Comparison of ENCODE assay signal across 27 mouse cellular contexts in genomic region chr6:18477313-18477930, GRCm38 (mm10). TPM values are rescaled to one million over a fixed set of nuclear protein-coding genes. Genes with fewer than 3 reads are reported as not detected.
A peak's percentile ranks its signal among the peaks of the same experiment; 100 is the strongest.
DNase-seq lines count a peak whose midpoint lies in the region; ATAC-seq and TF ChIP-seq lines count a peak whose summit lies in the region.
"Had no signal": no experiment of that assay in that cellular context is flagged by ENCODE, and none has a peak within 500 bp of the region (broad histone marks: within the 10 kb centered on the region; RNA-seq: fewer than 3 reads in every experiment).

No protein-coding gene starts in this region.

- no peak overlapping the region for H3K4me3 ChIP-seq in forebrain, postnatal 0 days (ENCODE audit: low read depth, low read length)
- H3K4me3 ChIP-seq in forebrain, embryonic 12.5 days (replicated peaks): no peak overlapping the region
- H3K4me3 ChIP-seq in hindbrain, embryonic 14.5 days (replicated peaks; ENCODE audit: low read length): no peak overlapping the region
- no peak overlapping the region for H3K4me3 ChIP-seq in hindbrain, embryonic 10.5 days
- no peak overlapping the region for H3K4me3 ChIP-seq in neural tube, embryonic 13.5 days
- H3K4me3 ChIP-seq: forebrain, embryonic 10.5 days; gastrocnemius, adult 2 months; heart, embryonic 10.5 days; heart, embryonic 13.5 days; hindbrain, embryonic 15.5 days had no signal

- peaks cover 14% of the 10 kb centered on the region; the same call in 1 of the 2 replicates for H3K36me3 ChIP-seq in forebrain, postnatal 0 days (ENCODE audit: insufficient read depth)
- H3K36me3 ChIP-seq in forebrain, embryonic 12.5 days (replicated peaks): no peaks in the 10 kb centered on the region
- no peaks in the 10 kb centered on the region for H3K36me3 ChIP-seq in hindbrain, embryonic 14.5 days (replicated peaks; ENCODE audit: control insufficient read depth, insufficient read depth)
- no peaks in the 10 kb centered on the region for H3K36me3 ChIP-seq in hindbrain, embryonic 10.5 days
- peaks cover 14% of the 10 kb centered on the region for H3K36me3 ChIP-seq in neural tube, embryonic 13.5 days
- H3K36me3 ChIP-seq: forebrain, embryonic 10.5 days; heart, embryonic 10.5 days had no signal

- no peak overlapping the region for H3K9ac ChIP-seq in forebrain, postnatal 0 days
- no peak overlapping the region for H3K9ac ChIP-seq in forebrain, embryonic 12.5 days
- H3K9ac ChIP-seq in hindbrain, embryonic 14.5 days: no peak overlapping the region
- H3K9ac ChIP-seq in neural tube, embryonic 13.5 days: no peak overlapping the region
- H3K9ac ChIP-seq: heart, embryonic 13.5 days; hindbrain, embryonic 15.5 days had no signal

- no peaks in the 10 kb centered on the region for H3K4me1 ChIP-seq in forebrain, postnatal 0 days (ENCODE audit: insufficient read depth)
- H3K4me1 ChIP-seq in forebrain, embryonic 12.5 days: no peaks in the 10 kb centered on the region
- no peaks in the 10 kb centered on the region for H3K4me1 ChIP-seq in hindbrain, embryonic 14.5 days (replicated peaks; ENCODE audit: control insufficient read depth, insufficient read depth, low read length)
- H3K4me1 ChIP-seq in hindbrain, embryonic 10.5 days (replicated peaks): no peaks in the 10 kb centered on the region
- H3K4me1 ChIP-seq in neural tube, embryonic 13.5 days (replicated peaks): no peaks in the 10 kb centered on the region
- H3K4me1 ChIP-seq: forebrain, embryonic 10.5 days; heart, embryonic 10.5 days; heart, embryonic 13.5 days; hindbrain, embryonic 15.5 days had no signal

- no peak overlapping the region for H3K4me2 ChIP-seq in forebrain, postnatal 0 days (ENCODE audit: low read depth)
- no peak overlapping the region for H3K4me2 ChIP-seq in forebrain, embryonic 12.5 days
- H3K4me2 ChIP-seq in hindbrain, embryonic 14.5 days (replicated peaks): no peak overlapping the region
- no peak overlapping the region for H3K4me2 ChIP-seq in neural tube, embryonic 13.5 days
- H3K4me2 ChIP-seq: heart, embryonic 13.5 days; hindbrain, embryonic 15.5 days had no signal

- DNase-seq in forebrain, postnatal 0 days: no peak
- no peak for DNase-seq in hindbrain, embryonic 14.5 days (ENCODE audit: low spot score)
- DNase-seq in hindbrain, embryonic 10.5 days (ENCODE audit: low spot score): no peak
- DNase-seq in neural tube, embryonic 10.5 days (ENCODE audit: extremely low spot score, low spot score): no peak
- DNase-seq in thymus, postnatal 4 days: no peak
- no peak for DNase-seq in left cerebral cortex, postnatal 25 days (ENCODE audit: low spot score in 2 of 2)
- DNase-seq: adrenal gland, adult 8-10 months; adrenal gland, postnatal 25 days; cerebellum, adult 11-12 months; cerebellum, adult 8-10 months; cerebellum, postnatal 10 days; cerebellum, postnatal 36 days; gastrocnemius, adult 2 months; gastrocnemius, postnatal 14 days; heart, adult 18-20 months; heart, postnatal 14 days; heart, postnatal 4 days had no signal

- 23% methylated on average over 1 of the region's 1 CpGs for WGBS in forebrain, postnatal 0 days
- WGBS in forebrain, embryonic 12.5 days: 53% methylated on average over 1 of the region's 1 CpGs
- WGBS in hindbrain, embryonic 14.5 days: 31% methylated on average over 1 of the region's 1 CpGs
- WGBS in hindbrain, embryonic 10.5 days: 61% methylated on average over 1 of the region's 1 CpGs
- WGBS in neural tube, embryonic 13.5 days: 32% methylated on average over 1 of the region's 1 CpGs

- no peak for TF ChIP-seq CTCF in forebrain, postnatal 0 days (IDR thresholded peaks at IDR 0.05; ENCODE audit: low read depth)

- no peaks in the 10 kb centered on the region for H3K9me3 ChIP-seq in forebrain, postnatal 0 days (ENCODE audit: low read length)
- no peaks in the 10 kb centered on the region for H3K9me3 ChIP-seq in forebrain, embryonic 12.5 days
- no peaks in the 10 kb centered on the region for H3K9me3 ChIP-seq in hindbrain, embryonic 14.5 days (ENCODE audit: control insufficient read depth, low read length)
- H3K9me3 ChIP-seq in hindbrain, embryonic 10.5 days: no peaks in the 10 kb centered on the region
- H3K9me3 ChIP-seq in neural tube, embryonic 13.5 days: no peaks in the 10 kb centered on the region
- H3K9me3 ChIP-seq: forebrain, embryonic 10.5 days; heart, embryonic 10.5 days; heart, embryonic 13.5 days; hindbrain, embryonic 15.5 days had no signal

- H3K27ac ChIP-seq in forebrain, postnatal 0 days (ENCODE audit: low read depth, low read length): no peak overlapping the region
- no peak overlapping the region for H3K27ac ChIP-seq in forebrain, embryonic 12.5 days
- H3K27ac ChIP-seq in hindbrain, embryonic 14.5 days: no peak overlapping the region
- no peak overlapping the region for H3K27ac ChIP-seq in hindbrain, embryonic 10.5 days
- H3K27ac ChIP-seq in neural tube, embryonic 13.5 days (replicated peaks): peak overlapping the region; percentile 49; the same call in 1 of the 2 replicates
- H3K27ac ChIP-seq: forebrain, embryonic 10.5 days; gastrocnemius, adult 2 months; heart, embryonic 10.5 days; heart, embryonic 13.5 days; hindbrain, embryonic 15.5 days had no signal

- 0 out of 2 replicates have a peak, but pooled peaks have one; percentile 8 for ATAC-seq in forebrain, postnatal 0 days
- ATAC-seq in forebrain, embryonic 12.5 days (ENCODE audit: low FRiP score): no peak
- ATAC-seq in hindbrain, embryonic 14.5 days (ENCODE audit: low FRiP score): peak; percentile 35; the same call in 1 of the 2 replicates
- ATAC-seq in neural tube, embryonic 13.5 days (ENCODE audit: low read depth): peak; percentile 79
- ATAC-seq: activated CD4-positive, CD25-positive, alpha-beta regulatory T cell, adult 4 months; forebrain, embryonic 14.5 days; inflammation-experienced regulatory T-cells, adult 6 months; intestine, embryonic 16.5 days had no signal

- no peaks in the 10 kb centered on the region for H3K27me3 ChIP-seq in forebrain, postnatal 0 days (ENCODE audit: insufficient read depth, low read length)
- no peaks in the 10 kb centered on the region for H3K27me3 ChIP-seq in forebrain, embryonic 12.5 days
- H3K27me3 ChIP-seq in hindbrain, embryonic 14.5 days (ENCODE audit: control insufficient read depth, insufficient read depth, low read length): no peaks in the 10 kb centered on the region
- no peaks in the 10 kb centered on the region for H3K27me3 ChIP-seq in hindbrain, embryonic 10.5 days (ENCODE audit: insufficient read depth, poor library complexity, severe bottlenecking)
- H3K27me3 ChIP-seq in neural tube, embryonic 13.5 days: no peaks in the 10 kb centered on the region
- H3K27me3 ChIP-seq: heart, embryonic 13.5 days; hindbrain, embryonic 15.5 days had no signal

- intact Hi-C loops in left cerebral cortex, postnatal 25 days (cut with DNase I): no loop called here

RNA-seq across cellular contexts. Expression of gene Cttnbp2, which starts 37.2 kb away (rescaled TPM):
- 45.6 and 49.7 TPM in 2 replicates for total RNA-seq in forebrain, postnatal 0 days (2014; rRNA removed)
- polyA plus RNA-seq in forebrain, postnatal 0 days (2015; fragmentation: Nextera tagmentation; extraction: Ambion mirVana): 24.2 and 43.5 TPM in 2 replicates
- 29.8 and 30.9 TPM in 2 replicates for polyA plus RNA-seq in forebrain, embryonic 12.5 days (2016; fragmentation: Nextera tagmentation; extraction: Ambion mirVana)
- polyA plus RNA-seq in hindbrain, embryonic 14.5 days (2014; fragmentation: Nextera tagmentation; extraction: Ambion mirVana): 47.4 and 48.7 TPM in 2 replicates
- 16.2 and 16.8 TPM in 2 replicates for polyA plus RNA-seq in hindbrain, embryonic 10.5 days (2016; fragmentation: Nextera tagmentation; extraction: Ambion mirVana)
- 42.6 and 47.7 TPM in 2 replicates for polyA plus RNA-seq in neural tube, embryonic 13.5 days (2015; fragmentation: Nextera tagmentation; extraction: Ambion mirVana)
- total RNA-seq in left cerebral cortex, postnatal 25 days (2021): 100 to 1,000 TPM; 124 to 157 TPM
- polyA plus RNA-seq: activated CD4-positive, CD25-positive, alpha-beta regulatory T cell, adult 4 months had no signal
